Mouse (Mus musculus): Measurements from ENCODE around the gene Hoxa2.

DNA sequence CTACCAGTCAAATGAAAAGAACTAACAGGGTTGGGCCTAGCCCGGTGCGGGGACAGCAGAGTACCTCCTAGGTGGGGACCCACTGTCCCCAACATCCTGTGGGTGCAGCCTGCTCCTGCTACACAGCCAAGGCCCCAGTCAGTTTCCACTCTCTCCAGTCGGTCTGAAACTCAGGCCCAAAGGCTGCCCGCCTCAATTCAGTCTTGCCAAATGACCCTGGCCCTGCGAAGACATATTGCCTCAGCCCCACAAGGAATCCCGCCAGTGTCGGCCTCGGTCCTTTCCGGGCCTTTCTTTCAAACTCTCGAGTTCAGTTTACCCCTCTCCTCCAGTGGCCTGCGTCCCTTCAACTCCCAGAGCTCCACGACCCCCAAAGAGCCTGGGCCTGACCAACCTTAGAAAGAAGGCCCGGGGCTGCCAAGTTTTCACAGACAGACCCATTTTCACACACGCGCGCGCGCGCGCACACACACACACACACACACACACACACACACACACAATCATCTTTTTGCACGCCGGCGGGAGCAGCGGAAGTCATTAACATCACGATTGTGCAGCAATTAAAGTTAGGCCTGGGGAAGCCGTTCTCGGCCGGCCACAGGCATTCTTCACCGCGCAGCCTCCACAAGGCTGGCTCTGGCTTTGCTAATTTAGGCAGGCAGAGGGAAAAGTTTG lies 35.6 kb upstream of the Hoxa2 start:
- TF ChIP-seq CEBPB (IDR thresholded peaks at IDR 0.05; ENCODE audit: low read depth) (no peak), MYOD1 (IDR thresholded peaks at IDR 0.05; ENCODE audit: control insufficient read depth, insufficient read length, low read depth) (no peak), CTCF (IDR thresholded peaks at IDR 0.05; ENCODE audit: control insufficient read depth, insufficient read depth, insufficient read length) (no peak), USF1 (IDR thresholded peaks at IDR 0.05; ENCODE audit: low read depth) (no peak), MAX (IDR thresholded peaks at IDR 0.05) (no peak), FOSL1 (IDR thresholded peaks at IDR 0.05; ENCODE audit: insufficient read depth, low read length, poor library complexity, severe bottlenecking) (no peak)
